Mouse (Mus musculus) B cell, adult 2 months (primary cell): ENCODE data around the gene Mpp1.

Experiments used
- DNase-seq, 2 experiments: peaks; one replicate each; pipeline ENCODE4 v3.0.0; 2022

Mpp1 gene

GRCm38 (mm10) chrX:75130467-75131160 lies at the start of gene Mpp1:
Gene Mpp1, minus strand, starts transcription at chrX:75131016.
- peak; percentile 76 to 82 for DNase-seq

GRCm38 (mm10) chrX:75163670-75164069 lies 32.9 kb upstream of the Mpp1 start, which contains the start of gene Smim9:
Gene Smim9, minus strand, starts transcription at chrX:75163770.
- DNase-seq, result no peak

GRCm38 (mm10) chrX:75155576-75156243 lies 24.9 kb upstream of the Mpp1 start:
- DNase-seq, result peak; percentile 17 to 32

GRCm38 (mm10) chrX:75152249-75152648 lies 21.4 kb upstream of the Mpp1 start:
- DNase-seq, result no peak

- no peak for DNase-seq
Observed at GRCm38 (mm10) chrX:75150304-75150703, 19.5 kb upstream of the Mpp1 start.

GRCm38 (mm10) chrX:75148414-75148813 lies 17.6 kb upstream of the Mpp1 start:
- DNase-seq, result no peak

- peak; percentile 19 to 31 for DNase-seq
Observed at GRCm38 (mm10) chrX:75143124-75143555, 12.3 kb upstream of the Mpp1 start.

- no peak for DNase-seq
Observed at GRCm38 (mm10) chrX:75138182-75138581, 7.4 kb upstream of the Mpp1 start.

- no peak for DNase-seq
Observed at GRCm38 (mm10) chrX:75137729-75138128, 6.9 kb upstream of the Mpp1 start.

GRCm38 (mm10) chrX:75136938-75137337 lies 6.1 kb upstream of the Mpp1 start:
- no peak for DNase-seq

GRCm38 (mm10) chrX:75129474-75129873 lies 1.3 kb downstream of the Mpp1 start:
- DNase-seq, result no peak

- no peak for DNase-seq
Observed at GRCm38 (mm10) chrX:75128333-75128980, 2.4 kb downstream of the Mpp1 start.

- DNase-seq, result no peak
Observed at GRCm38 (mm10) chrX:75126893-75127292, 3.9 kb downstream of the Mpp1 start.

GRCm38 (mm10) chrX:75125606-75126005 lies 5.2 kb downstream of the Mpp1 start:
- no peak for DNase-seq

GRCm38 (mm10) chrX:75115550-75115949 lies 15.3 kb downstream of the Mpp1 start:
- no peak for DNase-seq

- DNase-seq, result no peak
Observed at GRCm38 (mm10) chrX:75102293-75102692, 28.5 kb downstream of the Mpp1 start.

GRCm38 (mm10) chrX:75098799-75099198 lies 32.0 kb downstream of the Mpp1 start:
- DNase-seq, result no peak

GRCm38 (mm10) chrX:75096163-75096770 lies 34.5 kb downstream of the Mpp1 start:
- no peak for DNase-seq

- DNase-seq, result peak; percentile 92 to 96
Observed at GRCm38 (mm10) chrX:75095369-75096162, 35.2 kb downstream of the Mpp1 start, which contains the start of gene Dkc1. Gene Dkc1, plus strand, starts transcription at chrX:75095854.

- peak; percentile 7 for DNase-seq
Observed at GRCm38 (mm10) chrX:75085654-75086053, 45.2 kb downstream of the Mpp1 start.

GRCm38 (mm10) chrX:75084774-75085508 lies 45.9 kb downstream of the Mpp1 start, which contains the start of gene Gab3:
Gene Gab3, minus strand, starts transcription at chrX:75085458.
- peak; percentile 59 to 64 for DNase-seq
